Mouse (Mus musculus) adrenal gland, postnatal 25 days (tissue): ENCODE results near the gene Ptpdc1. TPM values are rescaled to one million over a fixed set of nuclear protein-coding genes. Genes with fewer than 3 reads are reported as not detected.

ENCODE experiments used
- DNase-seq: peaks from one replicate; pipeline ENCODE4 v3.0.0; 2021; ENCODE audit warnings: mixed read lengths
- long read RNA-seq: library from polyadenylated mRNA; stranded (forward); transcript quantifications from one replicate; pipeline ENCODE4 v2.0.0, GENCODE M21; 2021
- total RNA-seq: library from RNA; stranded (reverse); gene quantifications from 2 replicates; pipeline ENCODE4 v1.2.3, GENCODE M21; 2021

The Ptpdc1 gene
- 5.5 and 11.3 TPM in 2 replicates for total RNA-seq
- long read RNA-seq, full-length matches to known transcripts = 4 of 5 reads
- long read RNA-seq, partial matches to known transcripts = 1 of 5 reads
- long read RNA-seq, other reads (novel, unspliced or antisense) = 0 of 5 reads

DNA sequence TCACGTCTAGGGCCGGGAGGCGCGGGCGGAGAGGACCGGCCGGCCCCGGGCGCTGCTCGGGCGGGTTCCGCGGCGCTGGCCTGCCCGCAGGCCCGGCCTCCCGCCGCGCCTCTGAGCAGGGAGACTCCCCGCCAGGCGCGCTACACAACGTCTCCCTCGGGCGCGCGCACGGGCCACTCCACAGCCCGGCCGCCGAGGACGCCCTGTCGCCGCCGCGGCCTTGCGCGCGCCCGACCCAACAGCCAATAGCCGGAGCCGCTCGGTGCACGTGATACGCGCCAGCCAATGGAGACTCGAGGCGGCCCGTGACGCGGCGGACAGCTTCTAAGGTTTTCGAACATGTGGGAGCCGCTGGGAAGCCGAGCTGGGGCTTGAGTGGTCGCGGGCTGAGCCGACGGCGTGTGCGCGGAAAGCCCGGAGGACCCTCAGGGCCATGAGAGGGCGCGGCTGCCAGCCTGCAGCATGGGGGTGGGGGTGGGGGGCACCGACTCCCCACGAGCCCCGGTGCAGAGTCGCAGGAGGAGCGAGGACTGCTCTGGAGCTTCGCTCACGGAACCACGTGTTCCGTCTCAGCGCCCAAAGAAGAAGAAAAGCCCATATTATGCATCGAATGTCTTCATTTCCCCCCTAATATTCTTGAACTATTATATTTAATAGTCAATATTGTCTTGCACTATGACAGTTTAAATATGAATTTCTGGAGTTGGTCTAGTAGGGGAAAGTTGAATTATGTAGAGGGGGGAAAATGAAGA, at the start of gene Ptpdc1:
Gene Ptpdc1 (minus strand): TSS at position 232 of the 752 bp plus-strand sequence.
- peak; percentile 98 for DNase-seq

DNA sequence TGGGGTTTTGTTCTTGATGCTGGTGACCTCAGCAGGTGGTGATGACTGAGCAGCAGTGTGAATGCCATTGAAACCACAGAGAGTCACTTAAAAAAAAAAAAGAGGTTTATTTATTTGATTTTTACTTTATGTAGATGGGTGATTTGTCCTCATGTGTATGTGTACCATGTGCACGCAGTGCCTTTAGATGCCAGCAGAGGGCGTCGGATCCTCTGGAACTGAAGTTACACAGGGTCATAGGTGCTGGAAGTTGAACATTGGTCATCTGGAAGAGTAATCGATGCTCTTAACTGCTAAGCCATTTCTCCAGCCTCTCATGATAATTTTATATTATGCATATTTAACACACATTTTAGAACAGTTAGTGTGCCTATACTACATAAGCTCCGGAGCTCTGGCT, 49.1 kb upstream of the Ptpdc1 start:
- DNase-seq = no peak

DNA sequence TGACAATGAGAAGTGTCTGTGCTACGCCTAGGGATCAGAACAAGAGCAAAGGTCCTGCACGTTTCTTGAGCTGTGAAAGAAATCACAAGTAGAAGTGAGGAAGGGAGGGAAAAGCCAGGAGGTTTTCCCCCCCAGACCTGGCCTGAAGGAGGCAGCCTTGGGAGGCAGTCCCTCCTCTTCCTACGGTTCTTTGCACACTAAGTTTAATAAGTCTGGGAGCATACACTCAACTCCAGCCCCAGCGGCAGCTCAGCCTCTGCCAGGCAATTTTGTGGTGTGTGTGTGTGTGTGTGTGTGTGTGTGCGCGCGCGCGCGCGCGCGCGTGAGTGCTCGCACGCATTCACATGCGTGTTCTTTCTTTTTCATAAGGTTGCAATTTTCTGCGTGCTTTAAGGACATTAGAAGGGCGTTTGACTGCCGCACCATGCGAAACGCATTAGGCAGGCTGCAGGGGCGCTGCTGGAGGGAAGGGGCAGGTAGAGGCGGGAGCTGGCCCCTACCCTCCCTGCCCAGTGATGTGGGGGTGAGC, 46.9 kb upstream of the Ptpdc1 start:
- no peak for DNase-seq

DNA sequence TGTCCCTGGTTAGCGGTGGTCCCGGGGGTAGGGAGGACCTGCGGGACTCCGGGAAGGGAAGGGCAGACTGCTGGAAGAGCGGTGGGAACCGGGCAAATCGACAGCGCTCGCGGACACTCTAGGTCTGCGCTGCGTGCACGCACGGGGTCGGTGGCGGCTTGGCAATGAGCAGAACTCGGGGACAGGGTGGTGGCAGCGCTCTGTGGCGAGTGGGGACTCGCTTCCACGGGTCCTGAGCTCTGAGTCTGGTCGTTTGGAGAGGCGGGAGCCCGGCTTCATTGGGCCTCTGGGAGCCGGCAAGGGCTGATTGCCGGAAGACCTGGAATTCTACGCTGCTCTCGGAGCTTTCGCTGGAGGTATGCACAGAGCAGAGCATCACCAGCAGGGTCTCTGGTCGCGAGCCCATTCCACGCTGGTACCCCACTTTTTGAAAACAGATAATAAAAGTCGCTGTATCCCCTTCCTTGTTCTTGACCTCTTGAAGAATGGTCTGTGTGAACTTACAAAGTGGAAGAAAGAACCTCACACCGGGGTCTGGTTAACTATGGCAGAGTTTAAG, 43.6 kb upstream of the Ptpdc1 start:
- no peak for DNase-seq

DNA sequence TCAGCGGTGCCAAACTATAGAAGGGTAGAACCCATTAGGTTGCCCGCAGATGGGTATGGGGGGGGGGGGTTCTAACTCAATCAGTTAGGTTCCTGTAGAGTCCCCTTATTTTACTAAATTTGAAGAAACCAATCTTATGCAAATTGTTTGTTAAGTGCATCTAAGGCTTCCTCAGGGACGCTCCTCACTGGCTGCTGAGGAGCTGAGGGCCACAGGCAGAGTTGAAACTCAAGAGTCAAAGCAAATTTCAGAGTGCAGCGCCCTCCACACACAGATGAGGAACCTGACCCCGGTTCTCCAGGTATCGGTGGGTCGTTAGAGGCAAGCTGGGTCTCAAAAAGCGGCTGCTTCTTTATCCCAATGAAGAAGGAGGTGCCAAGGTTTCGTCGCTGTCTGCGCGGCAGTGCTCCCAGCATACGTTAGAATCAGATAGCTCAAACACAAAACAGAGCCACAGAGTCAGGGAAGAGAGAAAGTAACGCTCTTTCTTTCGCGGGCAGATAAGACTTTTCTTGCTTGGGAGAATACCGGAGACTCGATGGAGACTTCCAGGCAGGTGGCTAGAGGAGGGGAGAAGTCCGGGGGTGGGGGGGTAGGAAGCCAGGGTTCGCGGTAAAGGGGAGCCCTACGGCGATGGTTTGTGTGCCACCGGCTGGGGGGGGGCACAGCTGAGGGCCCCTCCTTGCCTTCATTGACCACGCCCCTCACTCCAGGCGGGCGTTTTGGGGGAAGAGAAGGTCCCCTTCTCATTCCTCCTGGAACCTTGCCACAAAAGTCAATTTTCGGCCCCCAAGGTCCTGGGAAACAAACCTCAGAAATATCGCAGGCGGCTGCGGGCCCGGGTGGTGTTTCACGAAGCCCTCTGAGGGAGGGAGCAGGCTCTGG, 42.9 kb upstream of the Ptpdc1 start:
- DNase-seq = no peak

DNA sequence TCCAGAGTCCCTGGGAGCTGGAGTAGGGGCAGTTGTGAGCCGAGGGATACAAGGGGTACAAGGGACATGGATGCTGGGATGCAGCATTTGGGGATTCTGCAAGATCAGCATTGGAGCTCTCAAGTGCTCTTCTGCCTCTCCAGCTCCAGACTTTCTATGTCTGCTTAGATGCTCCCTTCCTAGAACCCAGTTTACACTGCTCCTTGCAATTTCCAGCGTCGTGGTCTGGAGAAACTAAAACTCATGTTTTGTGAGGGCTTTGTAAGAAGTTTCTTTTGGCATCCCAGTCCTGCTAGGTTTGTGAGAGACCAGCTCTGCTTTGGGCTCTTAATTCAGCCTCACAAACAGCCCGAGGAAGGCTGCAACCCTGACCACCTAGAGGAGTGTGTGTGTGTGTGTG, 42.0 kb upstream of the Ptpdc1 start:
- DNase-seq = no peak

DNA sequence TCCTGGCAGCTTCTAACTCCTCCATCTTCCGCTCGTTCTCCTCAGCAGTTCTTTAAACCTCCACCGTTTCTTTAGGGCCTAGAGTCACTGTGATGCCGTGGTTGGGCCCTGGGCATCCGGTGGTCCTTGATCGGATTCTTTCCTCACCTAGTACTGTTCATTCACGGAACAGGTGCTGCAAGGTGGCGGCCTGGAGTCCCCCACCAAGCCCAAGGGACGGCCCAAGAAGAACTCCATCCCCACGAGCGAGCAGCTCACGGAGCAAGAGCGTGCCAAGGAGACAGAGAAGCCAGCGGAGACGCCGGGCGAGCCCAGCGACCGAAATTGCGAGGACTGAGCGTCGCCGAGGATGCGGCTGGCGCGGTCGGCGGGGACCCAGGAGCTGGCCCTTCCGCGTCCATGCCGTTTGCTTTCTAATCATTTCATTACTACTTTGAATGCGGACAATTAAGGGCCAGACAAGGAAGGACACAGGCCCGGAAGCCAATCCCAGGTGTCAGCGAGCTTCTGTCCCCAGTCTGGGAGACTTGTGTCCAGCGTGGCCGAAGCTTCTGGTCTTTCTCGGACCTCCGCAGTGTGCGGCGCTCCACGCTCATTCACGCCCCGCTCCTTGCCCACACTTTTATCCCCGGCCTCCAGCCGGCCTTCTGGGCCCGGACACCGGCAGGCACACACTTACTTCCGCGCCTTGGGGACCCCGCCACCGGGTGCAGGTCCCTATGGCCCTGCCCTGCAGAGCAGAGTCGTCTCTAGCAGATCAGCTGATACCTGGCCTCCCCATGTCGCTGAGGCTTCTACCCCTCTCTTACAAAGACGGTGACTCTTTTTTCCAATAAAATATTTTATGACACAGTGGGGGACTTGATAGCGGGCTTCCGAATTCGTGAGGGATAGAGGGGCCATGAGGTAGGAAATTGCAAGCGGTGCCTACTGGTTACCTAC, 40.5 kb upstream of the Ptpdc1 start:
- no peak for DNase-seq

DNA sequence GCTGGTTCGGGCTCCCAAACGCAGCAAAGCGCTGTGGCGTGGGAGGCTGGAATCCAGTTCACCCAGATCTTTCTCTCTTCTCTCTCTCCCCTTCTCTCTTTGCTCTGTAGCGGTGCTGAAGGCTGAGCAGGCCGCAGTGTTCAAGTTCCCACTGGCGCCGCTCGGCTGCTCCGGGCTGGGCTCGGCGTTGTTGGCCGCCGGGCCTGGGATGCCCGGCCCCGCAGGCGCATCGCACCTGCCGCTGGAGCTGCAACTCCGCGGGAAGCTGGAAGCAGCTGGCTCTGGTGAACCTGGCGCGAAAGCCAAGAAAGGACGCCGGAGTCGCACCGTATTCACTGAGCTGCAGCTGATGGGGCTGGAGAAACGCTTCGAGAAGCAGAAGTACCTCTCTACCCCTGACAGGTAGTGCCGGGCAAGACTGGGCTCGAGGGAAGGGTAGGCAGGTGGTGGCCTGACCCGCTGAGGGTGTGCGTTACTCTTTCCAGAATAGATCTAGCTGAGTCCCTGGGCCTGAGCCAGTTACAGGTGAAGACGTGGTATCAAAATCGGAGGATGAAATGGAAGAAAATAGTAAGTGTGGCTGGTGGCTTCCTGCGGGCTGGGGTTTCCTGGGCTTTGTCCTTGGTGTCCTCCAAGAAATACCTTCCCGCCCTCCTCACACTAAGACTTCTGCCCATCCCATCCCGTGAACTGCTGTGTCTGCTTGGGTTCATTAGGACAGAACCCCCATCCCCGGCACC, 39.6 kb upstream of the Ptpdc1 start:
- DNase-seq = no peak

DNA sequence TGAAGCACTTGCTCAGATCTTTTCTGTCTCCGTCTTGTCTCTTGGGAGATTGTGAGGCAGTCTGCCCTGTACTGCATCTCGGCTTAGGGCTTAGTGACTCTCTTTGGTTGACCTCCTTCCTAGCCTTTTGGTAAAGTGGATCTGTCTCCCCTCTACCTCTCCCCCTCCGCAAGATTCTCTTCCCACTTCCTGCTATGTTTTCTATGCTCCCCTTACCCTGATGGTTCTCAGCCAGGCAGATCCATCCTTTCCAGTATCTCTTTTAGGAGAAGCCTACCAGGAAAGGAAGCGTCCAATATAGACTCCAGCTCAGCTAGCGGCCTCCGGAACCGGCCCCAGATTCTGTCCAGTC, 38.5 kb upstream of the Ptpdc1 start:
- no peak for DNase-seq

DNA sequence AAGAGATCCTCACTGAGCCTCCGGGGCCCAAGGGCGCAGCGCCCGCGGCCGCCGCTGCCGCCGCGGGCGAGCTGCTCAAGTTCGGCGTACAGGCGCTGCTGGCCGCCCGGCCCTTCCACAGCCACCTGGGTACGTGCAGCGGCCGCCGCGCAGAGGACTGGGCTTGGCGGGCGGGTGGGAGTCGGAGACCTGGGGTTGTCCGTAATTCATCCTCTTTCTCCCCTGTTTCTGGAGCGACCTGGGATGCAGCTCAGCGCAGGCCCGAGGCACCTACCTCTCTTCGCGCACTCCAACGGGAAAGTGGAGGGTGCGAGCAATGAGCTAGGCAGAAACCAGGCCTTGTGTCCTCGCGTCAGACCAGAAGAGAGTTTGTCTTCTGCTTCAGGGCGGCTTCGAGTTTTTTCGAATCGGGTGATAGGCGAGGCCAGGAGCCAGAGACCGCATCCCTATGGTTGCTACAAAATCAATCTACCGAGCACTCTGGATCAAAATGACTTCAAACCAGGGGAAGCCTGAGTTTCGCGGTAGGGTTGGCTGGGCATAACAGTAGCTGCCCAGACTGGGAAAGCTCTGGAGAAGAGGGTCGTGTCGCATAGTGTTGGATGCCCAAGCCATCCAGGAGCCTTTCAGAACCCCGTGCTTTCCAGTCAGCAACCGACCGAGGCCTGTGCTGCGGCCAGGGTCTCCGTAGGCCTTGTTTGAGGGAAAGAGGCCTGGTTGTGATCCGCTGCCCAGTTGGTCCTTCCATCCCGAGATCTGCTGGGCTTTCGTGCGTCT, 37.9 kb upstream of the Ptpdc1 start:
- no peak for DNase-seq

DNA sequence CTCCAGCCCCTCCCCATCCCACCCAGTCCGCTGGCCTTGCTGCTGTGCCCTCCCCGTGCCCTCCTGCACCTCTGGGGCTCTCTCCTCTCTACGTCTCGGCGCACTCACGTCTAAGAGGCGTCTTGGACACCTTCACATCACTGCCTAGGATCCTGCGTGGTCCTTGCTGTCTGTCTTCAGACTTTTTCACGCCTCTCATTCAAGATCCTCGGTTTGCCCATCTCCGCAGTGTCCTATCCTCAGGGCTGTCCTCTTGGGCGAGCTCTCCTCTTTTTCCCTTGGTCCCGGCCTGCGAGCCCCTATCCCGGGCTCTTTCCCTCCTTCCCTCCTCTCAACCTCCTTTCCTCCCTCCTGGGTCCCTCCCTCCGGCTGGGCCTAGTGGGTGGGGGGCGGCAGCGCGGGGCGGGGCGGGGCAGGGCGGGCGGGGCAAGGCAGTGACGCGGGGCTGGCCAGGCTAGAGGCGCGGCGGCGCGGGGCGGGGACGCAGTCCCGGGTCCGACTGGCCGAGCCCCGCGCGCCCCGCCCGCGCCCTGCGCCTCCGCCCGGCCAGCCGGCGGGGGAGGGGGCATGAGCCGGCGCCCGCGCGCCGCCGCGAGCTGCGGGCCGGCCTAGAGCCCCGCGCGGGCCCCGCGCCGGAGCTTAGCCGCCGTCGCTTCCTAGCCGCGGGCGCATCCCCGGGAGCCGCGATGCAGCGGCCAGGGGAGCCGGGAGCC, 37.1 kb upstream of the Ptpdc1 start, which contains the start of gene Barx1:
Gene Barx1 (plus strand): TSS at position 568 of the 713 bp plus-strand sequence.
- DNase-seq = no peak

DNA sequence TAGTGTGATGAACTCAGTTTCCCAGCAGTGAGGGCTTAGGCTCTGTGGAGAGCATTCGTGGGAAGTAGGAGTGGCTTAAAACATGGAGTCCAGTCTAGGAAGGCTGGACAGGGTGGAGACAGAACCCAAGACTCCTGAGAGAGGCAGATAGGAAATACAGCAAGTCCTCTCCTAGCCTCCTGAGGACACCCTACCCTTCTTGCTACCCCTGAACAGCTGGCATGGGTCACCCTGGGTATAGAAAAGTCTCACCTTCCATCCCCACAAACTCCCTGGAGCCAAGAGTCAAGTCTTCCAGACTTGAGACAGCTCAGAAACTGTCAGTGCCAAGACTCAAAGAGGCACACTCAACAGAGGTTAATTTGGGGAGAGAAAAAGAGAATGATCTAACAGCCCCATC, 36.1 kb upstream of the Ptpdc1 start:
- DNase-seq = no peak

DNA sequence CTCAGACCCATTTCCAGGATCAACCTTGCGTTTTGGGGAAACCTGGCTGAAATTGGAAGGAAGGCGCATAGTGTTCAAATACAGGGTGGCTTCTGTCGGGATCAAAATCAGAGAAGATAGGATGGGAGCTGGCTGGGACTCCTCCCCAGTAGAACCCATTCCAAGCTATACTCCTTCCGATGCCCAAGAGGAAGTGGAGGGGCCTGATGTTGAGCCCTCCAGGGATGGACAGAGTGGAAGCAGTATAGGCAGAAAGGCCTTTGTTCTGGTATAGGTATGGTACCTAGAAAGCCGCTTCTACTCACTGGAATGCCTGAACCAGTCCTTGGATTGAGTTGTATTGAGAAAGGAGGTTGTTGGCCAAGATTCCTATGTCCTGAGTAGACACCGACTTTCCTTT, 35.3 kb upstream of the Ptpdc1 start:
- DNase-seq = no peak

DNA sequence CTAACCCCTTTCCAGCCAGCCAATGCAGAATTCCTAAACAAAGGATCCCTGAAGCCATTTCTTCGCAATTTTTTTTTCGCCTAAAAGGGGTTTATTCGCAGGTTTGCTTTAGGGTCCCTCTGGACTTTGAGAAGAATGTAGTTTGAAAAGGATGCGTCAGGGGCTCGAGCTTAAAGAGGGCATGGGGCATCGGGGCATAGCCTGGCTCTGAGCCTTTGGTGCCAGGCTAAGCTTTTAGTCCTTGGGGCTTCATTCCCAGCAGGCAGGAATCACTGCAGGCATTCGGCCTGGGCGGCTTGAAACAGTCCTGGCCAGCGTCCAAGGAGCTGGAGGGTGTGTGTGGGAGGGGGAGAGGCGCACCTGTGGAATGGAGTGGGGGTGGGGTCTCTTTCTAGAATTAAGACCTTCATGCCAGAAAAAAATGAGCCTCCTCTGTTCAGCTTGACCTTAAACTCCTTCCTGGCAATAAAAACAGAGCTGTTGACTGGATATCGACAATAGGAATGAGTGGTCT, 34.8 kb upstream of the Ptpdc1 start:
- no peak for DNase-seq

DNA sequence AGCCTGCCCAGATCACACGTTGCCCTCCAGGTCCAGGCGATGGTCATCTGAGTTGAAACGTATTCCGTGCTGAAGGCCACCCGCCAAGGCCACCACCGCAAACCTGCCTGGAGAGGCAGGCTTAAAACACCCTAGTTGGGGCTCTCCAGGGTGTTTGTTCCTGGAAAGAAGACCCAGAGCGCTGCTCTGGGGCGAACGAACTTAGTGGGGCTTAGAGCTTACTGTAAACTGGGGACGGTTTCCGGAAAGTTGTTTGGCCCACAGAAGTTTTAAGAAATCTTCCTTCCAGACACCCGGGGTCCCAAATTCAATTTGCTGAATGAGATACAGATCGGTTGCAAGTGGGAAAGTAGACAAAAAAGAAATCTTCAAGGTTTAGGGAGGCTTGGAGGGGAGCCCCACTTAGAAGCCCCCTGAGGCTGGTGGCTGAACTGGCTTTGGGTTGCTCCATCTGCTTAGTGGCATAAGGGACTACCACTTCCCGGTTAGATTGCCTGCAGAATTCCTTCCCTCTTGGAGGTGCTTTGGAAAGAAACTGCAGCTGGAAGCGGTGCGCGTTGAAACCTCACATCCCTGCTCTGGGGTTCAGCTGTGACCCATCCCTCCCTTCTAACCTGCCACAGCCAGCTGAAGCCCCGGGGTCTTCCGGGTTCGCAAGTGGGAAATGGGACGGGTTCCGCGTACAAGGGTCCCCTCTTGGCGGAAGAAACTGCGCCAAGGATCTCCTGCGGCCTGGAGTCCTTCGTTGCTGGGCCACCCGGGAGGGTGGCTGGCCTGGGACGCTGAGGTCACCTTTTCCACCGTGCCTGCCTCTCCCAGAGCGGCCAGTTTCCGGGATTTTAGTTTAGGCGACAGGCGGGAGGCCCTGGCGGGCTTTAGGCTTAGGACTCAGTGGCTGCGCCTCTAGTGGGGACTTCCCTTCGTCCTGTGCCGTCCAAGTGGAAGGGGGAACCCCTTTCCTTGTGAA, 34.1 kb upstream of the Ptpdc1 start:
- no peak for DNase-seq

DNA sequence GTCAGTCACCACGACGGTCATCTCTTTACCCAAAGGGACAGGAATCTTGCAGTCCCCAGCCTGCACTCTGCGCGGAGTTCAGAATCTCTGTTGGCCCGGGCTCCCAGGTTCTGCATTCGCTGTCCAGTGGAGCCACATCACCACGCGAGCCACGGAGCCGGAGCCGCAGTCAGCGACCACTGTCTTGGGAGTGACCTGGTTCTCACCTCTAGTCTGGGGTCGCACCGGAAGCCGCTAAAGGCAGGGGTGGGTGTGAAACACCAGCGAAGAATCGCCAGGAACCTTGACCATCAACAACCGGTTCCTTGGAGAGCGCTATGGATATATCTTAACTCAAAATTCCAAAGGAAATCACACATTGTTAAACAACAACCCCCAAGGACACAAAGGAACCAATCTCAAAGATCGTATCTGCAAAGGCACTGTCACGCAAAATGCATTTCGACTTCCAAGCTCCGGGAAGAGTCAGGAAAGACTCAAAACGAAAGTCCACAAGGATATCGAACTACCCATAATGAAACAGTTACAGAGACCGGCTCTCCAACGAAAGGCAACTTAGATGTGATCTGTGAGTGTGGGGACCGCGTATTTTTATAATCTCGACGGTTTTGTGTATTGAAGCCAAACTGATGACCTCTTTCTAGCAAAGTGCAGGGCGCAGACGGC, 33.3 kb upstream of the Ptpdc1 start:
- no peak for DNase-seq

DNA sequence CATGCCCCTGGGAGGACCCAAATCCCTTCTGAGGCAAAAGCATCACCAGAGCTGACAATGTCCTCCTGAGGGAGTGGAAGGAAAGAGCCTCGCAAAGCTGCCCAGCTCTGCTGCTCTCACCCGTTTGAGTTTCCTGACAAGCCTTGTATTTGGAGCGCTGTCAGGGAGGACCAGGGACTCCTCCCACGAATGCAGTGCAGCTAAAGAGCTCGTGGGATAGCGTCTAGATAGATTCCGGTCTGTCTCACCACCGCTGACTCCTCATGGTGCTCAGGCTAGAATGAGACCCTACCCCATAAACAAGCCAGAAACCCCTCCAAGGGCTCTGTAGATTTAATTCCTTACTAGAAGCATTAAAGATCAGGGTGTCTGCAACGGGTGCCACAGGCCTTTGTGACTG, 32.3 kb upstream of the Ptpdc1 start:
- no peak for DNase-seq
